Mouse (Mus musculus): ENCODE data around the gene Gli2.

- no peak for TF ChIP-seq POLR2A (IDR thresholded peaks at IDR 0.05; ENCODE audit: extremely low read depth, insufficient read depth, low read length)
- TF ChIP-seq CTCF (IDR thresholded peaks at IDR 0.05; ENCODE audit: extremely low read depth, insufficient read depth, low read length), result no peak
These were observed 17.5 kb downstream of the Gli2 start for GRCm38 (mm10) chr1:119035931-119036330.

Measured in cortical plate, adult 2 months (tissue).